Mouse (Mus musculus) liver, embryonic 14.5 days (tissue): ENCODE results near the gene Dntt. TPM values are rescaled to one million over a fixed set of nuclear protein-coding genes. Genes with fewer than 3 reads are reported as not detected.

Experiments
- ATAC-seq: fragments of 200-750 bp; cut with Nextera tagmentation; 2 replicates; pipeline ENCODE4 v1.8.0; 2017; ENCODE audit warnings: moderate number of reproducible peaks, mild to moderate bottlenecking, moderate library complexity; ENCODE audit not compliant: insufficient read depth
- DNase-seq, 3 experiments: peaks; one replicate each; pipeline ENCODE4 v3.0.0-alpha.2; 2012 to 2013; ENCODE audit warnings: low read depth in 3 of 3, low spot score in 3 of 3
- H3K27ac ChIP-seq: fragments of 300-500 bp; sonication (generic); 2 replicates; pipeline ENCODE4 v1.5.1; 2014; ENCODE audit warnings: moderate library complexity, mild to moderate bottlenecking, control low read depth, inconsistent platforms
- H3K27me3 ChIP-seq: fragments of 300-500 bp; sonication (generic); 2 replicates; pipeline ENCODE4 v1.6.1; 2014; ENCODE audit warnings: mild to moderate bottlenecking, low read length, moderate library complexity; ENCODE audit not compliant: control insufficient read depth, insufficient read depth
- H3K36me3 ChIP-seq: fragments of 300-500 bp; sonication (generic); replicated peaks from 2 replicates; pipeline ENCODE4 v1.6.1; 2014; ENCODE audit warnings: low read depth; ENCODE audit not compliant: control insufficient read depth, insufficient read depth
- H3K4me1 ChIP-seq, 2 experiments: fragments of 200-500 bp in 1 of 2; fragments of 300-500 bp in 1 of 2; sonication (generic) in 1 of 2; replicated peaks; 2 replicates each; pipeline ENCODE4 v1.6.1; 2012 to 2014; ENCODE audit warnings: antibody characterized with exemption in 1 of 2, inconsistent platforms in 1 of 2, low read length in 1 of 2; ENCODE audit not compliant: control insufficient read depth in 2 of 2, insufficient read depth in 2 of 2
- H3K4me2 ChIP-seq: fragments of 300-500 bp; sonication (generic); 2 replicates; pipeline ENCODE4 v1.6.1; 2014; ENCODE audit warnings: low read depth, mild to moderate bottlenecking, control low read depth, moderate library complexity
- H3K4me3 ChIP-seq, 2 experiments: fragments of 200-500 bp in 1 of 2; fragments of 300-500 bp in 1 of 2; sonication (generic) in 1 of 2; 2 replicates each; pipeline ENCODE4 v1.5.1; 2012 to 2014; ENCODE audit warnings: low read depth in 2 of 2, low read length in 2 of 2, mild to moderate bottlenecking in 2 of 2, control low read depth in 1 of 2, inconsistent platforms in 1 of 2, moderate library complexity in 1 of 2; ENCODE audit not compliant: insufficient read depth in 1 of 2
- H3K9ac ChIP-seq: fragments of 300-500 bp; sonication (generic); replicated peaks from 2 replicates; pipeline ENCODE4 v1.6.1; 2014; ENCODE audit warnings: mild to moderate bottlenecking, control low read depth, moderate library complexity
- H3K9me3 ChIP-seq: fragments of 300-500 bp; sonication (generic); 2 replicates; pipeline ENCODE4 v1.6.1; 2016; ENCODE audit warnings: low read length, mixed read lengths; ENCODE audit not compliant: control insufficient read depth
- CTCF ChIP-seq: IDR thresholded peaks from 2 replicates; pipeline ENCODE4 v1.5.1; 2016; ENCODE audit warnings: antibody characterized with exemption, low read depth, control low read depth
- EP300 ChIP-seq: IDR thresholded peaks from 2 replicates; pipeline ENCODE4 v1.6.1; 2016; ENCODE audit warnings: antibody characterized with exemption, low read depth
- WGBS: fragments of 180-500 bp; shearing (Covaris S2); extraction: QIAGEN DNeasy Blood & Tissue Kit; methylation state at CpG from one replicate; pipeline ENCODE4 v1.1.7; 2014; ENCODE audit not compliant: insufficient replicate concordance; 5-methylcytosine and 5-hydroxymethylcytosine counted together
- polyA plus RNA-seq, 2 experiments: library from polyadenylated mRNA; depleted of rRNA in 1 of 2; stranded (reverse) in 1 of 2; unstranded in 1 of 2; fragments of >200 nt; fragmentation: Nextera tagmentation in 1 of 2; extraction: Ambion mirVana in 1 of 2; gene quantifications; 2 replicates each; pipeline versions ENCODE4 v1.2.1 to v1.2.3; 2012 to 2014

Gene Dntt
- polyA plus RNA-seq, 2 experiments = 0.09 TPM; not detected in 1

GRCm38 (mm10) chr19:40990781-40991343 is 38.2 kb upstream of the Dntt start:
- DNase-seq = no peak
- 76% methylated on average over 17 of the region's 17 CpGs for WGBS

GRCm38 (mm10) chr19:40991626-40992025 is 37.4 kb upstream of the Dntt start:
- 68% methylated on average over 7 of the region's 7 CpGs for WGBS
- peaks cover 0 to 7% of the 10 kb centered on the region in 2 experiments; a peak in 1 of 4 replicates for H3K4me1 ChIP-seq
- no peaks in the 10 kb centered on the region; the same call in 1 of the 2 replicates for H3K27me3 ChIP-seq
- no peak overlapping the region for H3K4me3 ChIP-seq
- H3K4me2 ChIP-seq = no peak overlapping the region
- no peaks in the 10 kb centered on the region for H3K36me3 ChIP-seq
- no peak overlapping the region for H3K9ac ChIP-seq
- DNase-seq (no peak), ATAC-seq (no peak)
- TF ChIP-seq EP300 = no peak
- no peak for TF ChIP-seq CTCF
- H3K27ac ChIP-seq = no peak overlapping the region
- H3K9me3 ChIP-seq = no peaks in the 10 kb centered on the region

More at GRCm38 (mm10) chr19:40990781-40991343, 38.2 kb upstream of the Dntt start:
- Histone ChIP-seq H3K4me1 (peaks cover 0 to 7% of the 10 kb centered on the region in 2 experiments; a peak in 1 of 4 replicates), H3K9me3 (no peaks in the 10 kb centered on the region), H3K9ac (no peak overlapping the region), H3K27me3 (no peaks in the 10 kb centered on the region; the same call in 1 of the 2 replicates), H3K36me3 (no peaks in the 10 kb centered on the region), H3K4me2 (no peak overlapping the region), H3K27ac (no peak overlapping the region), H3K4me3 (no peak overlapping the region)
- ATAC-seq = no peak
- no peak for TF ChIP-seq EP300
- TF ChIP-seq CTCF = no peak

- Histone ChIP-seq H3K27me3 (no peaks in the 10 kb centered on the region; the same call in 1 of the 2 replicates), H3K9me3 (no peaks in the 10 kb centered on the region), H3K36me3 (no peaks in the 10 kb centered on the region), H3K4me3 (no peak overlapping the region), H3K4me1 (peaks cover 0 to 7% of the 10 kb centered on the region in 2 experiments; a peak in 1 of 4 replicates), H3K4me2 (no peak overlapping the region), H3K27ac (no peak overlapping the region), H3K9ac (no peak overlapping the region)
- no peak for TF ChIP-seq EP300
- no peak for TF ChIP-seq CTCF
- 65% methylated on average over 11 of the region's 11 CpGs for WGBS
- DNase-seq (no peak), ATAC-seq (no peak)
Measured at GRCm38 (mm10) chr19:40992096-40992495, 37.0 kb upstream of the Dntt start.

GRCm38 (mm10) chr19:40992517-40993044 is 36.5 kb upstream of the Dntt start:
- no peak overlapping the region for H3K27ac ChIP-seq
- DNase-seq (no peak), ATAC-seq (no peak)
- H3K9me3 ChIP-seq = no peaks in the 10 kb centered on the region
- H3K4me3 ChIP-seq = no peak overlapping the region
- no peak overlapping the region for H3K9ac ChIP-seq
- no peak overlapping the region for H3K4me2 ChIP-seq
- H3K4me1 ChIP-seq = peaks cover 0 to 7% of the 10 kb centered on the region in 2 experiments; a peak in 1 of 4 replicates
- no peaks in the 10 kb centered on the region for H3K36me3 ChIP-seq
- WGBS = 63% methylated on average over 8 of the region's 8 CpGs
- H3K27me3 ChIP-seq = no peaks in the 10 kb centered on the region; the same call in 1 of the 2 replicates
- TF ChIP-seq CTCF (no peak), EP300 (no peak)

GRCm38 (mm10) chr19:40993356-40993755 is 35.7 kb upstream of the Dntt start:
- no peak overlapping the region for H3K4me3 ChIP-seq
- no peaks in the 10 kb centered on the region; the same call in 1 of the 2 replicates for H3K27me3 ChIP-seq
- H3K9me3 ChIP-seq = no peaks in the 10 kb centered on the region
- ATAC-seq (no peak), DNase-seq (no peak)
- no peaks in the 10 kb centered on the region for H3K36me3 ChIP-seq
- peaks cover under 1 to 8% of the 10 kb centered on the region in 2 experiments for H3K4me1 ChIP-seq
- no peak overlapping the region for H3K9ac ChIP-seq
- 54% methylated on average over 5 of the region's 5 CpGs for WGBS
- TF ChIP-seq EP300 = no peak
- TF ChIP-seq CTCF = no peak
- H3K4me2 ChIP-seq = no peak overlapping the region
- no peak overlapping the region for H3K27ac ChIP-seq
